Mouse (Mus musculus): Measurements from ENCODE around the gene Zcchc10.
"Not testable (repeated sequence)": the region's sequence is repeated elsewhere in the genome, so short reads cannot be mapped to it uniquely, and the experiment has no call there.

- TF ChIP-seq CTCF (conservative IDR thresholded peaks at IDR 0.05; ENCODE audit: low read length); POU5F1 (IDR thresholded peaks at IDR 0.05; ENCODE audit: borderline replicate concordance, low read length): not testable (repeated sequence)
Observed at GRCm38 (mm10) chr11:53290187-53290586, 34.3 kb upstream of the Zcchc10 start.
